Mouse (Mus musculus) forebrain, embryonic 14.5 days (tissue): ENCODE results near the gene Atrn. TPM values are rescaled to one million over a fixed set of nuclear protein-coding genes. Genes with fewer than 3 reads are reported as not detected.

ENCODE experiments used
- ATAC-seq: fragments of 200-750 bp; cut with Nextera tagmentation; 2 replicates; pipeline ENCODE4 v1.8.0; 2017; ENCODE audit warnings: mild to moderate bottlenecking, moderate library complexity
- DNase-seq: peaks from one replicate; pipeline ENCODE4 v3.0.0-alpha.2; 2015; ENCODE audit warnings: low spot score
- H3K27ac ChIP-seq: fragments of 300-500 bp; sonication (generic); 2 replicates; pipeline ENCODE4 v1.5.1; 2014; ENCODE audit warnings: low read depth, mild to moderate bottlenecking, control low read depth, low read length, moderate library complexity
- H3K27me3 ChIP-seq: fragments of 300-500 bp; sonication (generic); replicated peaks from 2 replicates; pipeline ENCODE4 v1.6.1; 2014; ENCODE audit warnings: low read length, control low read depth, mixed read lengths; ENCODE audit not compliant: control insufficient read depth, insufficient read depth
- H3K36me3 ChIP-seq: fragments of 300-500 bp; sonication (generic); 2 replicates; pipeline ENCODE4 v1.6.1; 2014; ENCODE audit warnings: low read length, control low read depth; ENCODE audit not compliant: control insufficient read depth, insufficient read depth
- H3K4me1 ChIP-seq: fragments of 300-500 bp; sonication (generic); 2 replicates; pipeline ENCODE4 v1.6.1; 2014; ENCODE audit warnings: antibody characterized with exemption, low read length, control low read depth; ENCODE audit not compliant: control insufficient read depth, insufficient read depth
- H3K4me2 ChIP-seq: fragments of 300-500 bp; sonication (generic); 2 replicates; pipeline ENCODE4 v1.6.1; 2014; ENCODE audit warnings: mild to moderate bottlenecking, control low read depth, low read length
- H3K4me3 ChIP-seq: fragments of 300-500 bp; sonication (generic); 2 replicates; pipeline ENCODE4 v1.5.1; 2014; ENCODE audit warnings: low read depth, low read length, control low read depth
- H3K9ac ChIP-seq: fragments of 300-500 bp; sonication (generic); 2 replicates; pipeline ENCODE4 v1.6.1; 2014; ENCODE audit warnings: mild to moderate bottlenecking, low read length, control low read depth, moderate library complexity
- H3K9me3 ChIP-seq: fragments of 300-500 bp; sonication (generic); replicated peaks from 2 replicates; pipeline ENCODE4 v1.6.1; 2016; ENCODE audit warnings: low read length, control low read depth, mixed read lengths; ENCODE audit not compliant: control insufficient read depth
- WGBS: fragments of 180-500 bp; shearing (Covaris S2); extraction: QIAGEN DNeasy Blood & Tissue Kit; methylation state at CpG from one replicate; pipeline ENCODE4 v1.1.7; 2014; 5-methylcytosine and 5-hydroxymethylcytosine counted together
- polyA plus RNA-seq: library from polyadenylated mRNA; unstranded; fragments of >200 nt; fragmentation: Nextera tagmentation; extraction: Ambion mirVana; gene quantifications from 2 replicates; pipeline ENCODE4 v1.2.1, GENCODE M21; 2014

The Atrn gene
- polyA plus RNA-seq, 1 experiment from 2014 or later: 11.3 TPM

GRCm38 (mm10) chr2:130906584-130907315 lies 455 bp downstream of the Atrn start:
- DNase-seq: peak; percentile 17
- H3K27ac ChIP-seq: peak overlapping the region; percentile 77
- H3K36me3 ChIP-seq: no peaks in the 10 kb centered on the region
- peak overlapping the region; percentile 96 for H3K9ac ChIP-seq
- H3K4me3 ChIP-seq: peak overlapping the region; percentile 99
- no peaks in the 10 kb centered on the region for H3K27me3 ChIP-seq
- under 1% methylated on average over 44 of the region's 58 CpGs for WGBS
- peaks cover 8% of the 10 kb centered on the region for H3K4me1 ChIP-seq
- H3K4me2 ChIP-seq: peak overlapping the region; percentile 76
- H3K9me3 ChIP-seq: no peaks in the 10 kb centered on the region
- ATAC-seq: peak; percentile 59

GRCm38 (mm10) chr2:130911691-130912090 lies 5.4 kb downstream of the Atrn start:
- H3K9me3 ChIP-seq: no peaks in the 10 kb centered on the region
- no peaks in the 10 kb centered on the region for H3K36me3 ChIP-seq
- H3K9ac ChIP-seq: no peak overlapping the region
- no peak for ATAC-seq
- H3K4me1 ChIP-seq: peaks cover 8% of the 10 kb centered on the region
- no peak for DNase-seq
- no peak overlapping the region for H3K27ac ChIP-seq
- H3K27me3 ChIP-seq: no peaks in the 10 kb centered on the region
- H3K4me3 ChIP-seq: no peak overlapping the region
- H3K4me2 ChIP-seq: no peak overlapping the region
- 65% methylated on average over 1 of the region's 1 CpGs for WGBS

- 85% methylated on average over 1 of the region's 1 CpGs for WGBS
- DNase-seq: no peak
Observed at GRCm38 (mm10) chr2:130914873-130915272, 8.6 kb downstream of the Atrn start.

DNA sequence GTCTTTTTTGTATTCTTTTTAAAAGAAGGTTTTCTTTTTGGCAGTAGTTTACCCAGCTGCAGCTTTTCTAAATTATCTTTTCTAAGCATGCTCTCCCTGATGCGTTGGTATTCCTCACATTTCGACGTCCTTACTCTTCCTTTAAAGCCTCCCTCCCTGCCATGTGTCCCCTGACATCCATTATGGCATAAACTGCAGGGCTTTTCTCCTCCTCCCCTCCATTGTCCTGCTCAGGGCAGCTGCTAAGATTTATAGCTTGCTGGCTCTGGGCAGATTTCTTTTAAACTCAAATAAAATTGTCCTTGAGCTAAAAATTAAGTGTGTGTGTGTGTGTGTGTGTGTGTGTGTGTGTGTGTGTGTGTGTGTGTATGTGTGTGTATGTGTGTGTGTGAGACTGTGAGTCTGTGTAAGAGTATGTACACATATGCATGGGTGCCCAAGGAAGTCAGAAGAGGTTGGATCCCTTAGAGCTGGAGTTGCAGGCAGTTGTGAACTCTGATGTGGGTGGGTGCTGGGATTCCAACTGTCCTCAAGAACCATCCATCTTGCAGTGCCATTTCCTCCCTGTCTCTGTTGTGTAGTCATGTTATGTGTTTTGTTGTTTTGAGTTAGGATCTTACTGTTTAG lies 10.3 kb downstream of the Atrn start:
- Histone ChIP-seq H3K27ac (no peak overlapping the region), H3K4me3 (no peak overlapping the region), H3K27me3 (no peaks in the 10 kb centered on the region), H3K9ac (no peak overlapping the region), H3K4me1 (no peaks in the 10 kb centered on the region), H3K9me3 (no peaks in the 10 kb centered on the region), H3K36me3 (no peaks in the 10 kb centered on the region), H3K4me2 (no peak overlapping the region)
- ATAC-seq (no peak), DNase-seq (no peak)
- 62% methylated on average over 3 of the region's 3 CpGs for WGBS

More at GRCm38 (mm10) chr2:130914873-130915272, 8.6 kb downstream of the Atrn start:
- Histone ChIP-seq H3K4me3 (no peak overlapping the region), H3K9me3 (no peaks in the 10 kb centered on the region), H3K9ac (no peak overlapping the region), H3K4me2 (no peak overlapping the region), H3K4me1 (no peaks in the 10 kb centered on the region), H3K36me3 (no peaks in the 10 kb centered on the region), H3K27ac (no peak overlapping the region), H3K27me3 (no peaks in the 10 kb centered on the region)
- no peak for ATAC-seq

DNA sequence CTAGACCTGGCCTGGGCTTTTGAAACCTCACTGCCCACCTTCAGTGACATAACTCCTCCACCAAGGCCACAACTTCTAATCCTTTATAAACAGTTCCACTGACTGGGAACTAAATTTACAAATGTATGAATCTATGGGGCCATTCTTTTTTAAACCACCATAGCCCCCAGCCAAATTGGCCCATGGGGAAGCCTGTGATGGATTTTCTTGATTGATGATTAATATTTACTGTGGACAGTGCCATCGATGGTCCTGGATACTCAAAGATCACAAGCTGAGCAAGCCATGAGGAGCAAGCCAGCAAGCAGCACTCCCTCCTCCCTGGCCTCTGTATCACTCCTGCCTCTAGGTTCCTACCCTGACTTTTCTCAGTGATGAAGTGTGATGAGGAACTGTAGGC lies 11.4 kb downstream of the Atrn start:
- Histone ChIP-seq H3K4me3 (no peak overlapping the region), H3K27ac (no peak overlapping the region), H3K27me3 (no peaks in the 10 kb centered on the region), H3K9me3 (no peaks in the 10 kb centered on the region), H3K4me1 (no peaks in the 10 kb centered on the region), H3K9ac (no peak overlapping the region), H3K36me3 (no peaks in the 10 kb centered on the region), H3K4me2 (no peak overlapping the region)
- 97% methylated on average over 1 of the region's 1 CpGs for WGBS
- no peak for DNase-seq
- no peak for ATAC-seq

DNA sequence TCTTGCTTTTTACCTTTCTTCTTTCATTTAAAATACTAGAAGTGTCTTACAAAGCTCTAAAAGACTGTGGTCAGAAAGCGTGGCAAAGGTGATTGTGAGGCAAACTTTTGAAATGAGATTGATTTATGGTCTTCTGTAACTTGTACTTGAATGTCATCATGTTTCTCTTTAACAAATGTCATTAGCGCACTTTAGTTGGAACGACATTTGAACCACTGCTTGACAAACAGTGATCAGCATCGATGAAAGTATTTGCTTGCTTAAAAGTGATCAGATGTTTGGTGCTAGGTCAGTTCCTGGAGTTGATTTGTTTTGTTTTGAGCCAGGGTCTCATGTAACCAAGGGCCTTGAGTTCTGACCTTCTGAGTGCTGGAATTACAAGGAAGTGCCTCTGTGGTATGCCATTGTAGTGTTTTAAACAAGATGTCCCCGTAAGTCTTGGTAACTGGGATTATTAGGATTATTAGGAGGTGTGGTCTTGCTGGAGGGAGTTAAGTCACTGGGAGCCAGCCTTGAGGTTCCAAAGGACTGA lies 12.8 kb downstream of the Atrn start:
- 83% methylated on average over 5 of the region's 5 CpGs for WGBS
- ATAC-seq: no peak
- no peaks in the 10 kb centered on the region for H3K9me3 ChIP-seq
- no peaks in the 10 kb centered on the region for H3K4me1 ChIP-seq
- no peak overlapping the region for H3K4me3 ChIP-seq
- no peaks in the 10 kb centered on the region for H3K36me3 ChIP-seq
- H3K9ac ChIP-seq: no peak overlapping the region
- H3K27ac ChIP-seq: no peak overlapping the region
- H3K4me2 ChIP-seq: no peak overlapping the region
- H3K27me3 ChIP-seq: no peaks in the 10 kb centered on the region
- DNase-seq: no peak

DNA sequence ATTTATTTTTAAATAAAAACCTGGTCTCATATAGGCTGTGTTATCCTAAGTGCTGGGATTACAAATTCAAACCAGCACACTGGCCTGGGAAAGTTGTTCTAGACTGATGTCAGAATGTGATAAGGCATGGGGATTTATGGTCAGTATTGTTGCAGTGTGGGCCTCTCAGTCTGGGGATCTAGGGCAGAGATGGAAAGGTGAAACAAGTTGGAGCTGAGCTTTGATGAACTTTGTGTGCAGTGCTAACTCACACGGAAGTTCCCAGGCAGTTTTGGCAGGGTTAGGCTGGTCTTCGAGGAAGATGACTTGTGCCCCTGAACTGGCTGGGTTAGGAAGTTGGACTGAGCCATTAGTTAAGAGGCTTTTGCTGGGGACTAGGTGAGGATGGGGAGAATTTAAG lies 18.7 kb downstream of the Atrn start:
- no peak overlapping the region for H3K9ac ChIP-seq
- no peak for DNase-seq
- WGBS: 84% methylated on average over 2 of the region's 2 CpGs

GRCm38 (mm10) chr2:130928031-130928430 lies 21.7 kb downstream of the Atrn start:
- no peak overlapping the region for H3K9ac ChIP-seq
- no peak for ATAC-seq

More for the DNA sequence above, 18.7 kb downstream of the Atrn start:
- Histone ChIP-seq H3K27me3 (no peaks in the 10 kb centered on the region), H3K4me1 (no peaks in the 10 kb centered on the region), H3K4me3 (no peak overlapping the region), H3K27ac (no peak overlapping the region), H3K9me3 (no peaks in the 10 kb centered on the region), H3K4me2 (no peak overlapping the region), H3K36me3 (no peaks in the 10 kb centered on the region)
- ATAC-seq: no peak

DNA sequence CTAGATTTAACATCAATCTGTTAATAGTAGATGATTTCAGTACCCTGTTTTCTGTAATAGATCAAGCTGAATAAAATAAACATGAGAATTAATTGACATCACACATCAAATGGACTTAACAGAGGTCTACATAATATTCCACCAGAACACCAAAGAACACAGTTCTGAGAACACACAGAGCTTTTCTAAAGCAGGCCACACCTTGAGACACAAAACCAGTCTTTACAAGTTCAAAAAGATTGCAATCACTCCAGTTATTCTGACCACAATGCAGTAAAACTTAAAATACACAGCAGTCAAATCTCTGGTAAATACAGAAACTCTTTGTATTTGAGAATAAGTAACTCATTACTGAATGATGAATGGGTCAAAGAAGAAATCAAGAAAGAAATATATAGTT lies 22.2 kb downstream of the Atrn start:
- no peak overlapping the region for H3K4me2 ChIP-seq
- H3K4me3 ChIP-seq: no peak overlapping the region
- H3K9ac ChIP-seq: no peak overlapping the region
- no peak for DNase-seq
- no peak overlapping the region for H3K27ac ChIP-seq
- H3K36me3 ChIP-seq: no peaks in the 10 kb centered on the region; the same call in 1 of the 2 replicates
- H3K4me1 ChIP-seq: no peaks in the 10 kb centered on the region
- ATAC-seq: no peak
- no peaks in the 10 kb centered on the region for H3K27me3 ChIP-seq
- H3K9me3 ChIP-seq: no peaks in the 10 kb centered on the region

More at GRCm38 (mm10) chr2:130928031-130928430, 21.7 kb downstream of the Atrn start:
- Histone ChIP-seq H3K27ac (no peak overlapping the region), H3K9me3 (no peaks in the 10 kb centered on the region), H3K27me3 (no peaks in the 10 kb centered on the region), H3K4me3 (no peak overlapping the region), H3K36me3 (no peaks in the 10 kb centered on the region), H3K4me1 (no peaks in the 10 kb centered on the region), H3K4me2 (no peak overlapping the region)
- DNase-seq: no peak
- WGBS: 87% methylated on average over 4 of the region's 4 CpGs
